Mouse (Mus musculus): ENCODE measurements around the gene Nek4. TPM values are rescaled to one million over a fixed set of nuclear protein-coding genes. Genes with fewer than 3 reads are reported as not detected.

Nek4 gene
- polyA plus RNA-seq, 1 experiment, result 15.5 TPM

DNA sequence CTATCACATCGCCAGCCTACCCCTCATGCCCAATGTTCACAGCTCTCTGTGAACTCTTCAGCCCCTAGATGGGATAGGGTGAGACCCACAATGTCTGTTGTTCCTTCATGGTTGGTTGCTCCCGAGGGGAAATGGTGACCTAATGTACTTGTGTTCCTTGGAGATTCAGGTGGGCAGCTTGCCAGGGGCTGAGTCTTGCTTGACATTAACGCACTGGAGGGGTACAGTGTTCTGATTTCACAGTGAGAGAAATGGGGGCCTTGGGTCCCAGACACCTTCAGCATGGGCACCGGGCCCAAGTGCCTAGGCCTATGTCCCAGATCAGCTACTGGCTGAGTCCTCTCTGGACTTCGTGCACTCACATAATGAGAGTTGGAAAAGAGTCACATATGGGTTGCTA, 37.8 kb upstream of the Nek4 start:
- Histone ChIP-seq H3K27me3 (ENCODE audit: control insufficient read depth, insufficient read depth, low read length) (no peaks in the 10 kb centered on the region), H3K27ac (ENCODE audit: insufficient read depth, low read length) (no peak overlapping the region), H3K4me3 (replicated peaks; ENCODE audit: insufficient read depth, low read depth, low read length) (no peak overlapping the region), H3K4me1 (ENCODE audit: control insufficient read depth, insufficient read depth, low read length) (no peaks in the 10 kb centered on the region)
- no peak for DNase-seq
- 59% methylated on average over 5 of the region's 5 CpGs for WGBS
- TF ChIP-seq POLR2A (IDR thresholded peaks at IDR 0.05; ENCODE audit: borderline replicate concordance, insufficient read depth, low read length) (no peak), CTCF (IDR thresholded peaks at IDR 0.05; ENCODE audit: borderline replicate concordance, insufficient read depth, low read depth, low read length) (no peak)

DNA sequence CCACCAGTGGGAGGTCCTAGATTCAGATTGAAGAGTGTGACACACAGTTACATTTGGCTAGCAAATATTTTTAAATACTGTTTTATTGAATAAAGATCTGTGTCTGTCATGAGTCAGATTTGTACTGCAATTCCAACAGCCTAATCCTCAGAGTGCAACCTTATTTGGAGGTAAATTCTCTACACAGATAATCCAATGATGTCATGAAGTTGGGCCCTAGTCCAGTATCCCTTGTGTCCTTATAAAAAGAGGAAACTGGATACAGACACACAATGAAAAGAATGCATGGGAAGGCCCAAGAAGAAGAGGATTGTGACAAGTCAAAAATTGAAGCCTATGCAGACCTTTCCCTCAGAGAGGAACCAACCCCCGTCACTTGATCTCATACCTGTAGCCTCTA, 34.7 kb upstream of the Nek4 start:
- Histone ChIP-seq H3K4me1 (ENCODE audit: control insufficient read depth, insufficient read depth, low read length) (no peaks in the 10 kb centered on the region), H3K27ac (ENCODE audit: insufficient read depth, low read length) (no peak overlapping the region), H3K27me3 (ENCODE audit: control insufficient read depth, insufficient read depth, low read length) (no peaks in the 10 kb centered on the region), H3K4me3 (replicated peaks; ENCODE audit: insufficient read depth, low read depth, low read length) (no peak overlapping the region)
- TF ChIP-seq POLR2A (IDR thresholded peaks at IDR 0.05; ENCODE audit: borderline replicate concordance, insufficient read depth, low read length) (no peak), CTCF (IDR thresholded peaks at IDR 0.05; ENCODE audit: borderline replicate concordance, insufficient read depth, low read depth, low read length) (no peak)
- 84% methylated on average over 1 of the region's 1 CpGs for WGBS
- no peak for DNase-seq

GRCm38 (mm10) chr14:30922053-30922670, 29.0 kb upstream of the Nek4 start:
- no peak for DNase-seq
- Histone ChIP-seq H3K4me1 (ENCODE audit: control insufficient read depth, insufficient read depth, low read length) (no peaks in the 10 kb centered on the region), H3K27me3 (ENCODE audit: control insufficient read depth, insufficient read depth, low read length) (no peaks in the 10 kb centered on the region), H3K4me3 (replicated peaks; ENCODE audit: insufficient read depth, low read depth, low read length) (no peak overlapping the region), H3K27ac (ENCODE audit: insufficient read depth, low read length) (no peak overlapping the region)
- 22% methylated on average over 8 of the region's 8 CpGs for WGBS
- TF ChIP-seq CTCF (IDR thresholded peaks at IDR 0.05; ENCODE audit: borderline replicate concordance, insufficient read depth, low read depth, low read length), result no peak
- no peak for TF ChIP-seq POLR2A (IDR thresholded peaks at IDR 0.05; ENCODE audit: borderline replicate concordance, insufficient read depth, low read length)

DNA sequence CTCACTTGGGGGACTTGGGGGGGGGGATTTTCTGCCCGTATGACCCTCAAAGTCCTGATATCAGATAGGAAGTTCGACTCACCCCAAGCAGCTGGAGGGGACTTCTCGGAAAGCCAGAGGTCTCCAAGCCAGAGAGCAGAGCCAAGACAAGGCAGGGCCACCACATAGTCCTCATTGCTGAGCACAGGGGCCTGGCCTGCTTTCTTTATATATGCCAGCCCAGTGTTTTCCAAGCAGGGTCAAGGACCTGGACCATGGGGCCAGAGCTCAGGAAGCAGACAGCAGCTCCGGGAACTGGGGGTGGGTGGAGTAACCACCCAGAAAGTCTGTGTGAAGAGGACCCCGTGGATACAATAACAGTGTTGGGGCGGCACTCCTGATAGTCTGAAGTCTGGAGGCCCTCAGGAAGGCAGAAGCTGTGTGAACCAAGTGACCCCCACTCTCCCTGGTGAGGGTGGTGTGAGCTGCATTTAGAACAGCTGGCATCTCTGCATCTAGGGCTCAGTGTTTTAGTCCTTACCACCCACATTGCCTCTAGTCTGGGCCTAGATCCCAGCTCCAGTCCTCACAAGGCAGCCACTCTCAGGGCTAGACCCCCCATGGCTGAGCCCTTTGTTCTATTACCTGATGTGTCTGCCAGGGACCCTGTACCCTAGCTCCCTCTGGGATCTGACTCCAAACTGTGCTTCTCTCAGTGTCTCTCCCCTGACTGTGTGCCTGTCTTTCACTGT, 27.6 kb upstream of the Nek4 start, which contains the start of gene Itih3:
Gene Itih3 (minus strand): TSS at position 386 of the 731 bp plus-strand sequence.
- Histone ChIP-seq H3K4me3 (replicated peaks; ENCODE audit: insufficient read depth, low read depth, low read length) (no peak within 1 kb of the TSS), H3K27me3 (ENCODE audit: control insufficient read depth, insufficient read depth, low read length) (no peaks in the 10 kb centered on the region), H3K4me1 (ENCODE audit: control insufficient read depth, insufficient read depth, low read length) (no peaks in the 10 kb centered on the region), H3K27ac (ENCODE audit: insufficient read depth, low read length) (no peak within 1 kb of the TSS)
- DNase-seq, result peak; percentile 10 to 50
- TF ChIP-seq POLR2A (IDR thresholded peaks at IDR 0.05; ENCODE audit: borderline replicate concordance, insufficient read depth, low read length) (no peak), CTCF (IDR thresholded peaks at IDR 0.05; ENCODE audit: borderline replicate concordance, insufficient read depth, low read depth, low read length) (no peak)
- WGBS, result 58% methylated on average over 6 of the region's 6 CpGs

- no peak overlapping the region for H3K27ac ChIP-seq (ENCODE audit: insufficient read depth, low read length)
- H3K4me3 ChIP-seq (replicated peaks; ENCODE audit: insufficient read depth, low read depth, low read length), result no peak overlapping the region
- WGBS, result 94% methylated on average over 3 of the region's 3 CpGs
- H3K4me1 ChIP-seq (ENCODE audit: control insufficient read depth, insufficient read depth, low read length), result no peaks in the 10 kb centered on the region
- no peak for TF ChIP-seq POLR2A (IDR thresholded peaks at IDR 0.05; ENCODE audit: borderline replicate concordance, insufficient read depth, low read length)
- TF ChIP-seq CTCF (IDR thresholded peaks at IDR 0.05; ENCODE audit: borderline replicate concordance, insufficient read depth, low read depth, low read length), result no peak
- DNase-seq, result no peak
- H3K27me3 ChIP-seq (ENCODE audit: control insufficient read depth, insufficient read depth, low read length), result no peaks in the 10 kb centered on the region
Measured at GRCm38 (mm10) chr14:30925492-30925891, 25.7 kb upstream of the Nek4 start.

DNA sequence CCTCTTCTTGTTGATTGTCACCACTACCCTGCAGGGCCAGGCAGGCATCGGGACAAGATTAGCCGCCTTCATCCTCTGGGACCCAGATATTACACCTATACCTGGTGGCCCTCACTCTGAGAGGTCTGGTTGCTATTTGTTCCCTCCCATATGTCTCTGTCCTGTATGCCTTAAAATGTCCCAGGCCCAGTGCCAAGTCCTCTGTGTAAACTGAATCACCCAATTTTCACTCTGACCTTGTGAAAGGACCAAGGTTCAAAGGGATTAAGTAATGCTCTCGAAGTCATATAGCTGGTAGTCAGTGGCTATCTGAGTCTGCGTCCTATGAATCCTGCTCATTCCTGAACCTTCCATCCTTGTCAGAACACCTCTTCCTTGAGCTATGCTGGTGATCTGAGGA, 20.8 kb upstream of the Nek4 start:
- no peak for TF ChIP-seq CTCF (IDR thresholded peaks at IDR 0.05; ENCODE audit: borderline replicate concordance, insufficient read depth, low read depth, low read length)
- no peak for TF ChIP-seq POLR2A (IDR thresholded peaks at IDR 0.05; ENCODE audit: borderline replicate concordance, insufficient read depth, low read length)
- no peak for DNase-seq
- Histone ChIP-seq H3K4me3 (replicated peaks; ENCODE audit: insufficient read depth, low read depth, low read length) (no peak overlapping the region), H3K4me1 (ENCODE audit: control insufficient read depth, insufficient read depth, low read length) (no peaks in the 10 kb centered on the region), H3K27me3 (ENCODE audit: control insufficient read depth, insufficient read depth, low read length) (no peaks in the 10 kb centered on the region), H3K27ac (ENCODE audit: insufficient read depth, low read length) (no peak overlapping the region)
- WGBS, result 92% methylated on average over 4 of the region's 4 CpGs

GRCm38 (mm10) chr14:30933351-30933750, 17.8 kb upstream of the Nek4 start:
- no peaks in the 10 kb centered on the region for H3K27me3 ChIP-seq (ENCODE audit: control insufficient read depth, insufficient read depth, low read length)
- 87% methylated on average over 9 of the region's 9 CpGs for WGBS
- TF ChIP-seq POLR2A (IDR thresholded peaks at IDR 0.05; ENCODE audit: borderline replicate concordance, insufficient read depth, low read length), result no peak
- no peak for TF ChIP-seq CTCF (IDR thresholded peaks at IDR 0.05; ENCODE audit: borderline replicate concordance, insufficient read depth, low read depth, low read length)
- DNase-seq, result no peak
- no peak overlapping the region for H3K4me3 ChIP-seq (replicated peaks; ENCODE audit: insufficient read depth, low read depth, low read length)
- H3K4me1 ChIP-seq (ENCODE audit: control insufficient read depth, insufficient read depth, low read length), result no peaks in the 10 kb centered on the region
- H3K27ac ChIP-seq (ENCODE audit: insufficient read depth, low read length), result no peak overlapping the region

DNA sequence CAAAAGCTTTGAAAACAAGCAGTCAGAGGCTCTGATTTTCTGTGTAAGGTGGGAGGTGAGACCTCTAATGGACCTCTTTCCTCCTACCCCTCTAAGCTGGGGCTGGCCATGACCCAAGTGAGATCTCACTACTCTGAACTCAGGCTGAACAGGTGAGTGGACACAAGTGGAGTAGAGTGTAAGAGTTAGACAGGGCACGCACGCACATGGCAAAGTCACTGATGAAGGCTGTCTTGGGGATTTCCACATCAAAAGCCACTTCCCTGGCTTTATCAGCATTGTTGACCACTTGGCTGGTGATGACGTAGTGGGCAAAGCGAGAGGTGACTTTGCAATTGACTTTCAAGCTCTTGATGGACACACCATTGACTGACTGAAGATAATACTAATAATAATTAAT, 8.9 kb upstream of the Nek4 start:
- H3K27ac ChIP-seq (ENCODE audit: insufficient read depth, low read length), result no peak overlapping the region
- TF ChIP-seq POLR2A (IDR thresholded peaks at IDR 0.05; ENCODE audit: borderline replicate concordance, insufficient read depth, low read length) (no peak), CTCF (IDR thresholded peaks at IDR 0.05; ENCODE audit: borderline replicate concordance, insufficient read depth, low read depth, low read length) (no peak)
- H3K4me3 ChIP-seq (replicated peaks; ENCODE audit: insufficient read depth, low read depth, low read length), result no peak overlapping the region
- H3K27me3 ChIP-seq (ENCODE audit: control insufficient read depth, insufficient read depth, low read length), result no peaks in the 10 kb centered on the region
- H3K4me1 ChIP-seq (ENCODE audit: control insufficient read depth, insufficient read depth, low read length), result no peaks in the 10 kb centered on the region
- WGBS, result 95% methylated on average over 4 of the region's 4 CpGs
- no peak for DNase-seq

Measured in cerebellum, adult 2 months (tissue).